Mouse (Mus musculus): ENCODE results near the gene Spata2l. TPM values are rescaled to one million over a fixed set of nuclear protein-coding genes. Genes with fewer than 3 reads are reported as not detected.

Spata2l gene
- polyA plus RNA-seq, 1 experiment from 2014 or later = 1.2 TPM

DNA sequence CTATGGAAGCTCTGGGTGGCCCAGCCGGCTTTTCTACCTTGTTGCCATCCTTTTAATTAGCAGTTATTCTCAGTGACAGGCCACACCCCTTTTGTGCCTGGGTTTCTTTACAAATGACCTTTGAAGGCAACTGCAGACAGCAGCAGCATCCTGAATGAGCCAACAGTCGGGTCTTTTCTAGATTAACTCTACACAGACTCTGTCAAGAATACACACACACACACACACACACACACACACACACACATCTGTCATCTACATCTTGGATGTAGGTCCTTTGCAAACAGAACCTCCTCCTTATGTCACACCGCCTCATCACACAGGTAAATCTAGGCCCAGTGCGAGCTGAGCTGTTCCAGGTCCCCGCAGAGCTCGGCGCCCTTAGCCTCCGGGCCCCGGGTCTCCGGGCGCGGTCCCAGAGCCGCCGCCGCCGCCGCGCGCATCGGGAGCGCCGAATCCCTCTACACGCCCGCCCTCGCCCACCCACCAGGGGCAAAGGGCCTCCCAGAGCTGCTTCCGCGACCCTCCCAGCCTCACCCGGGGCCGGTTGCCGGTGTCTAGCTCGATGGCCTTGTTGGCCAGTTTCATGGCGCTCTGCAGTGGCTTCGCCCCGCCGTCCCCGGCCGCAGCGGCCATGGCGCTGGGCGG, 17.5 kb upstream of the Spata2l start:
- H3K36me3 ChIP-seq (ENCODE audit: control insufficient read depth, insufficient read depth, low read length) = peaks cover 16% of the 10 kb centered on the region; the same call in 1 of the 2 replicates

DNA sequence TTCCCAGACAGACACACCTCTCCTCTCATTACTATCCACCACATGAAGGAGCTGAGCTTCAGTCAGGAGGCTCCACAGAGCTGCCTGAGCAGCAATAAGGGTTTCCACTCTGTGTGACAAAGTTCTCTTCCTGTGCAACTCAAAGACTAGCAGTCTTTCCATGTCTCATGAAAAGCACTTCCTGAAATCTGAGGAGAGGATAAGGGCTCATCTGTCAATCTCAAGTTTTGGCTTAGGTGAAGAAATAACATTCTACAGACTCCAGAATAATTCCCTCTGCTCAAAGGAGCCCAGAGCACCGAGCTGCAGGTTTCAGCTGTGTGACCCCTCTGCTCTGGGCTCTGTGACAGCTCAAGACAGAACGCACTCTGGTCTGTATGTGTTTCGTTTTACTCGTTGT, 16.9 kb upstream of the Spata2l start:
- 53% methylated on average over 4 of the region's 4 CpGs for WGBS
- ATAC-seq (ENCODE audit: insufficient number of reproducible peaks, low FRiP score, low TSS enrichment, low read depth) = no peak

More for the DNA sequence above, 17.5 kb upstream of the Spata2l start:
- ATAC-seq (ENCODE audit: insufficient number of reproducible peaks, low FRiP score, low TSS enrichment, low read depth) (no peak), DNase-seq (ENCODE audit: low spot score) (no peak)
- 0% methylated on average over 40 of the region's 40 CpGs for WGBS
- no peaks in the 10 kb centered on the region for H3K27me3 ChIP-seq (ENCODE audit: control insufficient read depth, insufficient read depth, low read length)
- H3K9ac ChIP-seq (ENCODE audit: low read length) = peak overlapping the region; percentile 92
- H3K4me2 ChIP-seq (ENCODE audit: low read depth, severe bottlenecking) = peak overlapping the region; percentile 98
- H3K27ac ChIP-seq (replicated peaks; ENCODE audit: low read depth, low read length) = peak overlapping the region; percentile 79
- H3K9me3 ChIP-seq (ENCODE audit: control insufficient read depth, low read length) = no peaks in the 10 kb centered on the region
- peak overlapping the region; percentile 94 for H3K4me3 ChIP-seq (ENCODE audit: low read depth, low read length)
- peaks cover 13% of the 10 kb centered on the region for H3K4me1 ChIP-seq (ENCODE audit: control insufficient read depth, insufficient read depth, low read length)

DNA sequence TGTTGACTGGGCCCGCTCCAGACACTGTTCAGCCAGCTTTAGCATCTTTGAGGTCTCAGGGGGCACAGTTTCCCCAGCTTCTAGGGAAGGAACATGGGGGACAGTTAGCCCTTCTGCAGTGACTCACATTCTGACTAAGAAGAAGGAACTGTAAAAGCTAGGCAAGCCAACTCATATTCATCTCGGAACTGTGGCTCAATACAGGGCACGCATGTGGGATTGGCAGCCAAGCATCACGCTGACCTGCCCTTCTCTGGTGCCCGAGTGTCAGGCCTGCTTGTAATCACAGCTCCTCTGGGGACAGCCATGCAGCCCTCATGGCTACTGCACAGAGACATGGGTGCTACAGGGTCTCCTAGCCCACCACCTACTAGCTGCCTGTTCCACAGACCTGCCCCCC, 14.9 kb upstream of the Spata2l start:
- Histone ChIP-seq H3K27ac (replicated peaks; ENCODE audit: low read depth, low read length) (no peak overlapping the region), H3K4me3 (ENCODE audit: low read depth, low read length) (no peak overlapping the region), H3K27me3 (ENCODE audit: control insufficient read depth, insufficient read depth, low read length) (no peaks in the 10 kb centered on the region), H3K4me2 (ENCODE audit: low read depth, severe bottlenecking) (no peak overlapping the region), H3K9ac (ENCODE audit: low read length) (no peak overlapping the region), H3K9me3 (ENCODE audit: control insufficient read depth, low read length) (no peaks in the 10 kb centered on the region), H3K4me1 (ENCODE audit: control insufficient read depth, insufficient read depth, low read length) (peaks cover 13% of the 10 kb centered on the region), H3K36me3 (ENCODE audit: control insufficient read depth, insufficient read depth, low read length) (peaks cover 15% of the 10 kb centered on the region)
- 95% methylated on average over 5 of the region's 5 CpGs for WGBS
- ATAC-seq (ENCODE audit: insufficient number of reproducible peaks, low FRiP score, low TSS enrichment, low read depth) = no peak
- DNase-seq (ENCODE audit: low spot score) = no peak

More for the DNA sequence above, 16.9 kb upstream of the Spata2l start:
- Histone ChIP-seq H3K4me2 (ENCODE audit: low read depth, severe bottlenecking) (peak overlapping the region; percentile 98; the same call in 1 of the 2 replicates), H3K36me3 (ENCODE audit: control insufficient read depth, insufficient read depth, low read length) (peaks cover 14% of the 10 kb centered on the region; the same call in 1 of the 2 replicates), H3K27ac (replicated peaks; ENCODE audit: low read depth, low read length) (no peak overlapping the region), H3K27me3 (ENCODE audit: control insufficient read depth, insufficient read depth, low read length) (no peaks in the 10 kb centered on the region), H3K9ac (ENCODE audit: low read length) (no peak overlapping the region), H3K9me3 (ENCODE audit: control insufficient read depth, low read length) (no peaks in the 10 kb centered on the region), H3K4me1 (ENCODE audit: control insufficient read depth, insufficient read depth, low read length) (peaks cover 13% of the 10 kb centered on the region), H3K4me3 (ENCODE audit: low read depth, low read length) (peak overlapping the region; percentile 94)
- DNase-seq (ENCODE audit: low spot score) = no peak

DNA sequence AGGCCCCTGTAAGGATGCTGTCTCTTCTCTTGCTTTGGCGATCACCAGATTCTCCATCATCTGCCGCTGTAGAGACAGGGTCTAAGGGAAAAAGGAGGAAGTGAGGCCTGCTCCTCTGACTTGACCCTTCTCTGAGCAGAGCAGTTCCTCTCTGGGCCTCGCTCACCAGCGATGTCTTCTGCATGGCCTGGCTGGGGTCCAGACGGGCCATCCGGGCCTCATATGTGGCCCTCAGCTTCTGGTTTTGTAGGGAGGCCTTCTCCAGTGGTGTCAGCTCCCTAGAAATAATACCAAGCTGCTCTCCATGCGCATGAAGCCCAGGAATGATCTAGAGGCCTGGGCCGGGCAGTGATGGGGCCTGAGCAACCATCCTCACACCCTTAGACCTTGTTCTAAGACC, 12.6 kb upstream of the Spata2l start:
- Histone ChIP-seq H3K4me2 (ENCODE audit: low read depth, severe bottlenecking) (no peak overlapping the region), H3K36me3 (ENCODE audit: control insufficient read depth, insufficient read depth, low read length) (peaks cover 20% of the 10 kb centered on the region), H3K27me3 (ENCODE audit: control insufficient read depth, insufficient read depth, low read length) (no peaks in the 10 kb centered on the region), H3K27ac (replicated peaks; ENCODE audit: low read depth, low read length) (no peak overlapping the region), H3K9me3 (ENCODE audit: control insufficient read depth, low read length) (no peaks in the 10 kb centered on the region), H3K9ac (ENCODE audit: low read length) (no peak overlapping the region), H3K4me1 (ENCODE audit: control insufficient read depth, insufficient read depth, low read length) (peaks cover 5% of the 10 kb centered on the region; the same call in 1 of the 2 replicates), H3K4me3 (ENCODE audit: low read depth, low read length) (no peak overlapping the region)
- 90% methylated on average over 8 of the region's 8 CpGs for WGBS
- ATAC-seq (ENCODE audit: insufficient number of reproducible peaks, low FRiP score, low TSS enrichment, low read depth) (no peak), DNase-seq (ENCODE audit: low spot score) (no peak)

DNA sequence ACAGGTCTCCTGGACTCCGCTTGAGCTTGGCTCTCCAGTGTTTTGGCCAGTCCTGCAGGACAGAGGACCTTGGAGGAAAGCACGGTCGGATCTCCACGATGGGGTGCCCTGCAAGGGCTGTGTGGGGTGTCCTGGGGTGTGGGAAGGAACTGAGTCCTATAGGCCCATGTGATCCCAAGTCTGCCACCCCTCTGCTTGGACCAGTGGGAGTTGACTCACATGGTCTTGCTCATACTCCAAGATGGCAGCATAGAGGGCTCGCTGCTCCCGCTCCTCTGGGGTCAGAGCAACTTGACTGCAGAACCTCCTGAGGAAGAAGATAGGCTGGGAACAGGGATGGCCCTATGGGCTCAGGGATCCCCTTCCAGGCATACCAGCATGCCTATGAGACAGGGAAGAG, 11.7 kb upstream of the Spata2l start:
- Histone ChIP-seq H3K36me3 (ENCODE audit: control insufficient read depth, insufficient read depth, low read length) (peaks cover 20% of the 10 kb centered on the region), H3K27me3 (ENCODE audit: control insufficient read depth, insufficient read depth, low read length) (no peaks in the 10 kb centered on the region), H3K9me3 (ENCODE audit: control insufficient read depth, low read length) (no peaks in the 10 kb centered on the region), H3K4me1 (ENCODE audit: control insufficient read depth, insufficient read depth, low read length) (no peaks in the 10 kb centered on the region; the same call in 1 of the 2 replicates), H3K4me2 (ENCODE audit: low read depth, severe bottlenecking) (no peak overlapping the region), H3K9ac (ENCODE audit: low read length) (no peak overlapping the region), H3K4me3 (ENCODE audit: low read depth, low read length) (no peak overlapping the region), H3K27ac (replicated peaks; ENCODE audit: low read depth, low read length) (no peak overlapping the region)
- 96% methylated on average over 6 of the region's 6 CpGs for WGBS
- ATAC-seq (ENCODE audit: insufficient number of reproducible peaks, low FRiP score, low TSS enrichment, low read depth) (no peak), DNase-seq (ENCODE audit: low spot score) (no peak)

- H3K9ac ChIP-seq (ENCODE audit: low read length) = no peak overlapping the region
- WGBS = 87% methylated on average over 12 of the region's 12 CpGs
- H3K27ac ChIP-seq (replicated peaks; ENCODE audit: low read depth, low read length) = no peak overlapping the region
- no peaks in the 10 kb centered on the region for H3K27me3 ChIP-seq (ENCODE audit: control insufficient read depth, insufficient read depth, low read length)
- DNase-seq (ENCODE audit: low spot score) (no peak), ATAC-seq (ENCODE audit: insufficient number of reproducible peaks, low FRiP score, low TSS enrichment, low read depth) (no peak)
- no peaks in the 10 kb centered on the region for H3K4me1 ChIP-seq (ENCODE audit: control insufficient read depth, insufficient read depth, low read length)
- H3K4me2 ChIP-seq (ENCODE audit: low read depth, severe bottlenecking) = no peak overlapping the region
- no peak overlapping the region for H3K4me3 ChIP-seq (ENCODE audit: low read depth, low read length)
- peaks cover 24% of the 10 kb centered on the region for H3K36me3 ChIP-seq (ENCODE audit: control insufficient read depth, insufficient read depth, low read length)
- H3K9me3 ChIP-seq (ENCODE audit: control insufficient read depth, low read length) = no peaks in the 10 kb centered on the region
These were observed 9.5 kb upstream of the Spata2l start for GRCm38 (mm10) chr8:123245543-123245942.

GRCm38 (mm10) chr8:123244382-123244781, 8.3 kb upstream of the Spata2l start:
- WGBS = 93% methylated on average over 4 of the region's 4 CpGs
- DNase-seq (ENCODE audit: low spot score) (no peak), ATAC-seq (ENCODE audit: insufficient number of reproducible peaks, low FRiP score, low TSS enrichment, low read depth) (no peak)
- no peaks in the 10 kb centered on the region for H3K4me1 ChIP-seq (ENCODE audit: control insufficient read depth, insufficient read depth, low read length)
- peaks cover 20% of the 10 kb centered on the region for H3K36me3 ChIP-seq (ENCODE audit: control insufficient read depth, insufficient read depth, low read length)
- H3K4me3 ChIP-seq (ENCODE audit: low read depth, low read length) = no peak overlapping the region
- no peak overlapping the region for H3K4me2 ChIP-seq (ENCODE audit: low read depth, severe bottlenecking)
- H3K27me3 ChIP-seq (ENCODE audit: control insufficient read depth, insufficient read depth, low read length) = no peaks in the 10 kb centered on the region
- H3K9me3 ChIP-seq (ENCODE audit: control insufficient read depth, low read length) = no peaks in the 10 kb centered on the region
- no peak overlapping the region for H3K9ac ChIP-seq (ENCODE audit: low read length)
- H3K27ac ChIP-seq (replicated peaks; ENCODE audit: low read depth, low read length) = no peak overlapping the region

DNA sequence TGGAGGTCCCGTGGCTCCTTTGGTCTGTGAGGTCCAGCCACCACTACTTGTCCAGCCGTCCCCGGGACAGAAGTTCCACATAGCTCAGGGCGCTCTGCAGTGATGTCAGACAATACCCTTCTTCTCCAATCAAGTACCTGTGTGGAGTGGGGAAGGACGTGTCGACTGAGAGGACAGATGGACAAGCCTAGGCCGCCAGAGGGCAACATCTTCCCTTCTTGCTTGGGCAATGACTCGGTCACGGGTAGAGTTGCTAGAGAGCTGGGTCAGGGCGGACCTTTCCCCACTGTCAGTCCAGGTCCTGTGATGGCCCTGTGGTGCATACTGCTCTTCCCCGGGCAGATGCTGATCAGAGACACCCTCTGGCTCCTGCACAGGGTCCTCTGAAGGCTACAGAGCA, 7.0 kb upstream of the Spata2l start:
- DNase-seq (ENCODE audit: low spot score) = no peak
- no peaks in the 10 kb centered on the region for H3K27me3 ChIP-seq (ENCODE audit: control insufficient read depth, insufficient read depth, low read length)
- H3K4me3 ChIP-seq (ENCODE audit: low read depth, low read length) = no peak overlapping the region
- H3K9me3 ChIP-seq (ENCODE audit: control insufficient read depth, low read length) = no peaks in the 10 kb centered on the region
- H3K4me2 ChIP-seq (ENCODE audit: low read depth, severe bottlenecking) = no peak overlapping the region
- H3K4me1 ChIP-seq (ENCODE audit: control insufficient read depth, insufficient read depth, low read length) = no peaks in the 10 kb centered on the region
- H3K36me3 ChIP-seq (ENCODE audit: control insufficient read depth, insufficient read depth, low read length) = peaks cover 19% of the 10 kb centered on the region
- H3K27ac ChIP-seq (replicated peaks; ENCODE audit: low read depth, low read length) = no peak overlapping the region
- 69% methylated on average over 11 of the region's 11 CpGs for WGBS
- no peak for ATAC-seq (ENCODE audit: insufficient number of reproducible peaks, low FRiP score, low TSS enrichment, low read depth)
- no peak overlapping the region for H3K9ac ChIP-seq (ENCODE audit: low read length)

All from limb, embryonic 11.5 days (tissue).